Mouse (Mus musculus): ENCODE measurements at regions not wholly inside any gene's neighbourhood (a gene's known extent, or its start where the extent isn't known, plus 50 kb on each side); places are given as distances from the start of the nearest gene placed in this dataset.

- H3K27ac ChIP-seq (ENCODE audit: insufficient read depth, low read depth, low read length) = no peak overlapping the region
- no peak overlapping the region for H3K4me3 ChIP-seq (ENCODE audit: insufficient read depth, low read depth, low read length)
- 43% methylated on average over 9 of the region's 9 CpGs for WGBS
- DNase-seq = no peak
- H3K36me3 ChIP-seq (ENCODE audit: control insufficient read depth, insufficient read depth, low read length) = no peaks in the 10 kb centered on the region
- no peaks in the 10 kb centered on the region for H3K27me3 ChIP-seq (replicated peaks; ENCODE audit: control insufficient read depth, insufficient read depth, low read length)
- TF ChIP-seq POLR2A (IDR thresholded peaks at IDR 0.05; ENCODE audit: low read depth, low read length) (no peak), CTCF (conservative IDR thresholded peaks at IDR 0.05; ENCODE audit: insufficient read depth, insufficient read length, low read depth, low read length) (no peak)
- no peaks in the 10 kb centered on the region for H3K4me1 ChIP-seq (ENCODE audit: control insufficient read depth, insufficient read depth, low read length)
Measured at GRCm38 (mm10) chr2:17868145-17868544, 128.6 kb downstream of the H2al2a start.

GRCm38 (mm10) chr2:17867341-17867740 lies 129.4 kb downstream of the H2al2a start:
- H3K36me3 ChIP-seq (ENCODE audit: control insufficient read depth, insufficient read depth, low read length) = no peaks in the 10 kb centered on the region
- DNase-seq = no peak
- 67% methylated on average over 3 of the region's 3 CpGs for WGBS
- H3K27ac ChIP-seq (ENCODE audit: insufficient read depth, low read depth, low read length) = no peak overlapping the region
- no peak overlapping the region for H3K4me3 ChIP-seq (ENCODE audit: insufficient read depth, low read depth, low read length)
- H3K4me1 ChIP-seq (ENCODE audit: control insufficient read depth, insufficient read depth, low read length) = no peaks in the 10 kb centered on the region
- H3K27me3 ChIP-seq (replicated peaks; ENCODE audit: control insufficient read depth, insufficient read depth, low read length) = no peaks in the 10 kb centered on the region
- TF ChIP-seq CTCF (conservative IDR thresholded peaks at IDR 0.05; ENCODE audit: insufficient read depth, insufficient read length, low read depth, low read length) (no peak), POLR2A (IDR thresholded peaks at IDR 0.05; ENCODE audit: low read depth, low read length) (no peak)

- no peak overlapping the region for H3K27ac ChIP-seq (ENCODE audit: insufficient read depth, low read depth, low read length)
- no peaks in the 10 kb centered on the region for H3K36me3 ChIP-seq (ENCODE audit: control insufficient read depth, insufficient read depth, low read length)
- WGBS = 19% methylated on average over 10 of the region's 10 CpGs
- no peak for TF ChIP-seq POLR2A (IDR thresholded peaks at IDR 0.05; ENCODE audit: low read depth, low read length)
- 0 out of 2 replicates have a peak, but pooled peaks cover 4% of the 10 kb centered on the region for H3K4me1 ChIP-seq (ENCODE audit: control insufficient read depth, insufficient read depth, low read length)
- no peak overlapping the region for H3K4me3 ChIP-seq (ENCODE audit: insufficient read depth, low read depth, low read length)
- H3K27me3 ChIP-seq (replicated peaks; ENCODE audit: control insufficient read depth, insufficient read depth, low read length) = no peaks in the 10 kb centered on the region
- no peak for DNase-seq
Measured at GRCm38 (mm10) chr2:17861765-17862495, 130.7 kb upstream of the Nebl start.

- TF ChIP-seq CTCF (conservative IDR thresholded peaks at IDR 0.05; ENCODE audit: insufficient read depth, insufficient read length, low read depth, low read length) (no peak), POLR2A (IDR thresholded peaks at IDR 0.05; ENCODE audit: low read depth, low read length) (no peak)
- no peak overlapping the region for H3K4me3 ChIP-seq (ENCODE audit: insufficient read depth, low read depth, low read length)
- no peak overlapping the region for H3K27ac ChIP-seq (ENCODE audit: insufficient read depth, low read depth, low read length)
- 0 out of 2 replicates have a peak, but pooled peaks cover 4% of the 10 kb centered on the region for H3K4me1 ChIP-seq (ENCODE audit: control insufficient read depth, insufficient read depth, low read length)
- 60% methylated on average over 4 of the region's 4 CpGs for WGBS
- H3K27me3 ChIP-seq (replicated peaks; ENCODE audit: control insufficient read depth, insufficient read depth, low read length) = no peaks in the 10 kb centered on the region
- no peaks in the 10 kb centered on the region for H3K36me3 ChIP-seq (ENCODE audit: control insufficient read depth, insufficient read depth, low read length)
- no peak for DNase-seq
Measured at GRCm38 (mm10) chr2:17860922-17861559, 129.8 kb upstream of the Nebl start.

GRCm38 (mm10) chr2:17859234-17859633 lies 128.0 kb upstream of the Nebl start:
- Histone ChIP-seq H3K4me3 (ENCODE audit: insufficient read depth, low read depth, low read length) (no peak overlapping the region), H3K27me3 (replicated peaks; ENCODE audit: control insufficient read depth, insufficient read depth, low read length) (no peaks in the 10 kb centered on the region), H3K27ac (ENCODE audit: insufficient read depth, low read depth, low read length) (no peak overlapping the region), H3K4me1 (ENCODE audit: control insufficient read depth, insufficient read depth, low read length) (0 out of 2 replicates have a peak, but pooled peaks cover 4% of the 10 kb centered on the region), H3K36me3 (ENCODE audit: control insufficient read depth, insufficient read depth, low read length) (no peaks in the 10 kb centered on the region)
- TF ChIP-seq POLR2A (IDR thresholded peaks at IDR 0.05; ENCODE audit: low read depth, low read length) = no peak
- no peak for TF ChIP-seq CTCF (conservative IDR thresholded peaks at IDR 0.05; ENCODE audit: insufficient read depth, insufficient read length, low read depth, low read length)
- no peak for DNase-seq
- WGBS = 95% methylated on average over 8 of the region's 8 CpGs

- 44% methylated on average over 8 of the region's 8 CpGs for WGBS
- Histone ChIP-seq H3K4me1 (ENCODE audit: control insufficient read depth, insufficient read depth, low read length) (0 out of 2 replicates have a peak, but pooled peaks cover 4% of the 10 kb centered on the region), H3K4me3 (ENCODE audit: insufficient read depth, low read depth, low read length) (no peak overlapping the region), H3K27me3 (replicated peaks; ENCODE audit: control insufficient read depth, insufficient read depth, low read length) (no peaks in the 10 kb centered on the region), H3K27ac (ENCODE audit: insufficient read depth, low read depth, low read length) (peak overlapping the region; percentile 24; the same call in 1 of the 2 replicates), H3K36me3 (ENCODE audit: control insufficient read depth, insufficient read depth, low read length) (no peaks in the 10 kb centered on the region)
- DNase-seq = peak; percentile 33
- TF ChIP-seq CTCF (conservative IDR thresholded peaks at IDR 0.05; ENCODE audit: insufficient read depth, insufficient read length, low read depth, low read length) (no peak), POLR2A (IDR thresholded peaks at IDR 0.05; ENCODE audit: low read depth, low read length) (no peak)
Measured at GRCm38 (mm10) chr2:17858326-17858725, 127.1 kb upstream of the Nebl start.

GRCm38 (mm10) chr2:17855566-17856264 lies 124.5 kb upstream of the Nebl start:
- H3K27me3 ChIP-seq (replicated peaks; ENCODE audit: control insufficient read depth, insufficient read depth, low read length) = no peaks in the 10 kb centered on the region
- no peak overlapping the region for H3K4me3 ChIP-seq (ENCODE audit: insufficient read depth, low read depth, low read length)
- TF ChIP-seq POLR2A (IDR thresholded peaks at IDR 0.05; ENCODE audit: low read depth, low read length) (no peak), CTCF (conservative IDR thresholded peaks at IDR 0.05; ENCODE audit: insufficient read depth, insufficient read length, low read depth, low read length) (no peak)
- H3K4me1 ChIP-seq (ENCODE audit: control insufficient read depth, insufficient read depth, low read length) = 0 out of 2 replicates have a peak, but pooled peaks cover 4% of the 10 kb centered on the region
- H3K27ac ChIP-seq (ENCODE audit: insufficient read depth, low read depth, low read length) = no peak overlapping the region
- no peaks in the 10 kb centered on the region for H3K36me3 ChIP-seq (ENCODE audit: control insufficient read depth, insufficient read depth, low read length)
- 85% methylated on average over 11 of the region's 11 CpGs for WGBS
- DNase-seq = peak; percentile 7
